Mouse (Mus musculus): ENCODE measurements around the gene Slco3a1. TPM values are rescaled to one million over a fixed set of nuclear protein-coding genes. Genes with fewer than 3 reads are reported as not detected.

Slco3a1 gene
- total RNA-seq, 2 experiments from 2014 or later = 47.3 to 54.6 TPM

- no peak for DNase-seq (ENCODE audit: low spot score in 2 of 2)
- intact Hi-C loops (cut with DNase I) = no loop called here
Observed at GRCm38 (mm10) chr7:74497203-74497602, 57.4 kb downstream of the Slco3a1 start.

GRCm38 (mm10) chr7:74495451-74495850 lies 59.1 kb downstream of the Slco3a1 start:
- no peak for DNase-seq (ENCODE audit: low spot score in 2 of 2)
- intact Hi-C loops (cut with DNase I) = no loop called here

GRCm38 (mm10) chr7:74493775-74494174 lies 60.8 kb downstream of the Slco3a1 start:
- no peak for DNase-seq (ENCODE audit: low spot score in 2 of 2)
- intact Hi-C loops (cut with DNase I) = no loop called here

GRCm38 (mm10) chr7:74491683-74492355 lies 62.8 kb downstream of the Slco3a1 start:
- intact Hi-C loops (cut with DNase I) = no loop called here
- no peak for DNase-seq (ENCODE audit: low spot score in 2 of 2)

- no peak for DNase-seq (ENCODE audit: low spot score in 2 of 2)
- intact Hi-C loops (cut with DNase I) = no loop called here
Observed at GRCm38 (mm10) chr7:74488141-74488540, 66.4 kb downstream of the Slco3a1 start.

GRCm38 (mm10) chr7:74487727-74488126 lies 66.9 kb downstream of the Slco3a1 start:
- intact Hi-C loops (cut with DNase I) = no loop called here
- no peak for DNase-seq (ENCODE audit: low spot score in 2 of 2)

GRCm38 (mm10) chr7:74486083-74486482 lies 68.5 kb downstream of the Slco3a1 start:
- intact Hi-C loops (cut with DNase I) = no loop called here

GRCm38 (mm10) chr7:74485669-74486068 lies 68.9 kb downstream of the Slco3a1 start:
- intact Hi-C loops (cut with DNase I) = no loop called here
- no peak for DNase-seq (ENCODE audit: low spot score in 2 of 2)

More at GRCm38 (mm10) chr7:74486083-74486482, 68.5 kb downstream of the Slco3a1 start:
- DNase-seq (ENCODE audit: low spot score in 2 of 2) = no peak

GRCm38 (mm10) chr7:74484024-74484385 lies 70.6 kb downstream of the Slco3a1 start:
- intact Hi-C loops (cut with DNase I) = no loop called here
- no peak for DNase-seq (ENCODE audit: low spot score in 2 of 2)

GRCm38 (mm10) chr7:74483294-74484023 lies 71.1 kb downstream of the Slco3a1 start:
- DNase-seq (ENCODE audit: low spot score in 2 of 2) = no peak
- intact Hi-C loops (cut with DNase I) = no loop called here

- intact Hi-C loops (cut with DNase I) = no loop called here
- DNase-seq (ENCODE audit: low spot score in 2 of 2) = no peak
Observed at GRCm38 (mm10) chr7:74471740-74472139, 82.8 kb downstream of the Slco3a1 start.

GRCm38 (mm10) chr7:74466886-74467285 lies 87.7 kb downstream of the Slco3a1 start:
- intact Hi-C loops (cut with DNase I) = no loop called here

GRCm38 (mm10) chr7:74464638-74465037 lies 89.9 kb downstream of the Slco3a1 start:
- no peak for DNase-seq (ENCODE audit: low spot score in 2 of 2)
- intact Hi-C loops (cut with DNase I) = no loop called here

More at GRCm38 (mm10) chr7:74466886-74467285, 87.7 kb downstream of the Slco3a1 start:
- no peak for DNase-seq (ENCODE audit: low spot score in 2 of 2)

- no peak for DNase-seq (ENCODE audit: low spot score in 2 of 2)
- intact Hi-C loops (cut with DNase I) = no loop called here
Observed at GRCm38 (mm10) chr7:74462451-74462850, 92.1 kb downstream of the Slco3a1 start.

GRCm38 (mm10) chr7:74461736-74462135 lies 92.8 kb downstream of the Slco3a1 start:
- intact Hi-C loops (cut with DNase I) = no loop called here
- DNase-seq (ENCODE audit: low spot score in 2 of 2) = no peak

GRCm38 (mm10) chr7:74461146-74461545 lies 93.4 kb downstream of the Slco3a1 start:
- DNase-seq (ENCODE audit: low spot score in 2 of 2) = no peak
- intact Hi-C loops (cut with DNase I) = no loop called here

GRCm38 (mm10) chr7:74459812-74460211 lies 94.8 kb downstream of the Slco3a1 start:
- DNase-seq (ENCODE audit: low spot score in 2 of 2) = no peak
- intact Hi-C loops (cut with DNase I) = no loop called here

GRCm38 (mm10) chr7:74459277-74459676 lies 95.3 kb downstream of the Slco3a1 start:
- intact Hi-C loops (cut with DNase I) = no loop called here

GRCm38 (mm10) chr7:74458475-74459221 lies 95.9 kb downstream of the Slco3a1 start:
- intact Hi-C loops (cut with DNase I) = no loop called here
- DNase-seq (ENCODE audit: low spot score in 2 of 2) = no peak

More at GRCm38 (mm10) chr7:74459277-74459676, 95.3 kb downstream of the Slco3a1 start:
- DNase-seq (ENCODE audit: low spot score in 2 of 2) = no peak

- DNase-seq (ENCODE audit: low spot score in 2 of 2) = peak in 1 of 2 experiments; percentile 35
- intact Hi-C loops (cut with DNase I) = no loop called here
Observed at GRCm38 (mm10) chr7:74457347-74457975, 97.1 kb downstream of the Slco3a1 start.
